Mouse (Mus musculus): Measurements from ENCODE around the gene Gm10770. TPM values are rescaled to one million over a fixed set of nuclear protein-coding genes. Genes with fewer than 3 reads are reported as not detected.

Gm10770 gene
- polyA plus RNA-seq, 1 experiment, result not detected

Other genes with a start within 250 kb of the Gm10770 start
- gene Zfp120, start 43.0 kb downstream of the Gm10770 start, polyA plus RNA-seq (2012; ENCODE audit: insufficient read depth, insufficient read length, low replicate concordance, missing spikeins), result not detected in 2 replicates
- not detected in 2 replicates for gene Gm14139, start 2.1 kb upstream of the Gm10770 start, polyA plus RNA-seq (2012; ENCODE audit: insufficient read depth, insufficient read length, low replicate concordance, missing spikeins)
- not detected in 2 replicates for gene Zfp937, start 38.4 kb upstream of the Gm10770 start, polyA plus RNA-seq (2012; ENCODE audit: insufficient read depth, insufficient read length, low replicate concordance, missing spikeins)
- not detected in 2 replicates for gene Gm21994, start 75.9 kb upstream of the Gm10770 start, polyA plus RNA-seq (2012; ENCODE audit: insufficient read depth, insufficient read length, low replicate concordance, missing spikeins)
- not detected in 2 replicates for gene Gm14124, start 77.8 kb upstream of the Gm10770 start, polyA plus RNA-seq (2012; ENCODE audit: insufficient read depth, insufficient read length, low replicate concordance, missing spikeins)
- gene Gm10130, start 144.0 kb upstream of the Gm10770 start, polyA plus RNA-seq (2012; ENCODE audit: insufficient read depth, insufficient read length, low replicate concordance, missing spikeins), result not detected in 2 replicates
- gene 3300002I08Rik, start 183.1 kb upstream of the Gm10770 start, polyA plus RNA-seq (2012; ENCODE audit: insufficient read depth, insufficient read length, low replicate concordance, missing spikeins), result not detected in 2 replicates

Data from olfactory bulb, adult 2 months (tissue).